Mouse (Mus musculus): ENCODE measurements around the gene Rbm20.
A peak's percentile ranks its signal among the peaks of the same experiment; 100 is the strongest.

Gene Rbm20

DNA sequence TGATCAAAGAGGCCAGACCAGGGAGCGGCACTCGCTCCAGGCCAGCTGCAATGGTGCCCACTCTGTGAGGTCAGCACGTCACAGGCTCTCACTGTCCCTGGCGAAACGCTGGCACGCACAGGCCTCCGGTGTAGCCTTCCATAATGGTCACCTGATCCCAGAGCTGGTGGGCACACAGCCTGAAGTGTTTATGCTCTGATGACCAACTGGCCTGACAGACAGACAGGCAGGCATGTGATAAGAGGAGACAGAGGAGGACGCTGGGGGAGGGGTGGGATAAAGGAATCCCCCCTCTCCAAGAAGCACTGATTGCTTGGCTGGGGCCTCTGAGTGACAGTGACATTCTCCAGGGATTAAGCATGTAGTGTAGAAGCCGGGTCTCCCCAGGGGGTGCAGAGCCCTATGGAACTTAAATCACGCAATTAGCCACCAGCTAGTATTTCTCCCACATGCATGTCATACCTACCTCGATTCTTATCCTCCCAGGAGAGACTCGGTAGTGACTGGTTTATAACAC lies 6.4 kb upstream of the Rbm20 start:
- DNase-seq (ENCODE audit: inconsistent ontology term) = peak; percentile 27

DNA sequence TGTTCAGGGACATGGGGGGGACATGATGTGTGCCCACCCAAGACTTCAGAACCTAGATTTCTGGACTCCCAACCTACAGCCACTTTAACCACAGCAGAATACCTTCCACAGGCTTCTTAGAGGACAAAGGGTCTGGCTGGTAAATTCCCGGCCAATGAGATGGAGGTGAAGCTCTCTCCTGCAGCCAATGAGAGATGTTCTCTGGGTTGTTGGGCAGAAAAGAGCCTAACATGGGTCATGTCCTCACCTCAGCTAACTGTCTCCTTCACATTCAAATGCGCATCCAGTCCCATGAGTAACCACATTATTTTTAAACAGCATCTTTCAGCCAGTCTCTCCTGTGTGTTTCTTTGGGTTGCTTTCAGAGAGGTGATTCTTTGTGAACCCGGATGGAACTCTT lies 5.7 kb upstream of the Rbm20 start:
- DNase-seq (ENCODE audit: inconsistent ontology term) = peak; percentile 25

DNA sequence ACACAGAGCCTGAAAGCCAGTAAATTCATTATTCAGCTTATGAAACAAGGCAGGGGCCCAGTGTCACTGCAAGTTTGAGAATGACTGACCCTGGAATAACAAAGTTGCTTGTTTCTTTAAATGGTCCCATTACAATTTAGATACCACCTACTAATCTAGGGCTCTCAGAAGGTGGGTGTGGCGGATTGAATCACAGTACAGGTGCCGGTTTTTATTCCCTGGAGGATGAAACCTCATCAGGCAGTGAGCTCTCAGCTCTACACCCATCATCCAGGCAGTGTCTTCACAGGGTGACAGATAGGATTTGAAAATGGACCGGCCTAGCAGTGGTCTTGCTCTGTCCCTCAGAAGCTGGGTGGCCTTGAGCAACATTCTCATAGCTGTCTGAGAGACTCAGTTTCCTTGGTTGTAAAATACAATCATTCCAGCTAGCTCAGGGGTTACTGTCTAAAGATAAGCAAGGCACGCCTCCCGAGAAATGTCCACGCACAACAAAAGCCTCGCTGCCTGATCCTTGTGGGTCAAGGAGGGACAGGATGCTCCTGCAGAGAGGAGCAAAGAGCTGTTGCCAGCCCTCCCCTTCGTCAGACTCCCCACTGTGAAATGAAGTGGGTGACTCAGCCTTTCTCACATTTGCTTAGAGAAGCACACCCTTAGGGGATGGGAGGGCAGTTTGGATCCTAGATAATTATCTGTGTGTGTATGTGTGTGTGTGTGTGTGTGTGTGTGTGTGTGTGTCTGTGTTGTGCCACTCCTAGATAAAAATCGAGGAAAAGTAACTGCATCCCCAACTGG lies 2.8 kb upstream of the Rbm20 start:
- DNase-seq (ENCODE audit: inconsistent ontology term) = peak; percentile 63

DNA sequence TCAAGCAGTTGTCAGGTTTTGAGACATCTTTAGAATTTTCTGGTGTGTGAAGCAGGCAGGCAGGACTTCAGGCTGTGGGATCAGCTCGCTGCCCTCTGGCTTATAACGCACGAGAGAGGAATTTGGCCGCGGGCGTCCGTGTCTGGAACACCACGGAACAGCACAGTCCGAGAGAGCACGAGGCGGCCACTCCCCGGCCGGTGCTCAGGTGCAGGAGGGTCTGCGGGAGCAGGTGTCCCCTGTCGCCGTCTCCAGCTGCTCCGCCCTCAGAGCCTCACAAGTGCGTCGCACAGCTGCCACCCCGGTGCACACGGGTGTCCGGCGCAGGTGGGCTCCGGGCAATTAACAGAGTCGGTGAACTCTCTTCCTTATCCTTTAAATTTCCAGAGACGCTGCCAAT lies 878 bp upstream of the Rbm20 start:
- peak; percentile 45 for DNase-seq (ENCODE audit: inconsistent ontology term)

DNA sequence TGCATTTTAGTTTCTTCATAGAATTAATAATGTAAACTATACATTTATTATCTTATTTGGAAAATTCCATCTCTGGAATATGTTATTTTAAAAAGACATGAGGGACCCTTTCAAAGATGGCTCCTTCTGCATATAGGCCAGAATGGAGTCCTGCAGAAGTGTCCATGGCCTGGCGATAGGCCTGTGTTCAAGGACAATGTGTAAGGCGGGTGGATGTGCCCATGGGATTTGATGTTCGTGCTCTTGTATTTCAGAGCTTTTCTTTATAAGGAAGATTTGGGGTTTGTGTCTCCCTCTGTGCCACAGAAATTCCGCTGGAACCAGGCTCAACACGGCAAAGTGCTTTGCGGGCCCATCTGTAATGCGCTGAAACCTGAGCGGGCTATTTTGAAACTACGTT lies 2.1 kb downstream of the Rbm20 start:
- no peak for DNase-seq (ENCODE audit: inconsistent ontology term)

DNA sequence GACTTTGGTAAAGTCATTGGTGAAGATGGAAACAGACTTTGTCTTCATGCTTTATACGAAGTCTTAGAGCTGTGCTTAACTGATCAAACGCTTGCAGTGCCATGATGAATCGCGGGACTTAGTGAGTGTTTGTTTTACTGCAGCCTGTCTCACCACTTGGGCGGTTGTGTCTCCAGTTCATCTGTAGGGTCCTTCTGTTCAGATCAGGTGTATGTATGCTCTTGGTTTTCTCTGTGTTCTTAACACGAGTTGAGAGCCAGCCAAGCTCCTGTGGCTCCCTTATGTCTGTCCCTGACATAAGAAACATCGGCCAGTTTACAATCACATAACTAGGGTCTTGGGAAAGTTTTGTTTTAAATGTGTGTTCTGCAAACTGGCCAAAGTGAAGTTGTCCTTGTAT lies 2.9 kb downstream of the Rbm20 start:
- DNase-seq (ENCODE audit: inconsistent ontology term) = no peak

DNA sequence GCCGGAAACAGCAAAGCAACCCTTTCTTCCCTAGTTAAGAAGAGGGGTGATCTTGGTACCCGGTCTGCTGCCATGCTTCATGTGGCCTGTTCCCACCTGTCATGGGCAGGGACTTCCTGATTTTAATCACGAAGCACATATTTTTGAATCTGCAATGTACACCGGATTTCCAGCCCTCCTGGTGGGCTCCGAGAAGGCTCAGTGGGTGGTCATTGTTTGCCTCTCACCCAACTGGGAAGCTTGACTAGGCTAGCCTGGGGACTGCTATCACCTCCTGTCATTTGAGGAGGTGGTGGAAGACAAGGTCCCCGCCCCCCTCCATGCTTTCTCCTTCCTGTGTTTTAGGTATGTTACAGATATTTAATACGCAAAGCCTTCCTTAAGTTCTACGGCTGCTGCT lies 5.3 kb downstream of the Rbm20 start:
- no peak for DNase-seq (ENCODE audit: inconsistent ontology term)

DNA sequence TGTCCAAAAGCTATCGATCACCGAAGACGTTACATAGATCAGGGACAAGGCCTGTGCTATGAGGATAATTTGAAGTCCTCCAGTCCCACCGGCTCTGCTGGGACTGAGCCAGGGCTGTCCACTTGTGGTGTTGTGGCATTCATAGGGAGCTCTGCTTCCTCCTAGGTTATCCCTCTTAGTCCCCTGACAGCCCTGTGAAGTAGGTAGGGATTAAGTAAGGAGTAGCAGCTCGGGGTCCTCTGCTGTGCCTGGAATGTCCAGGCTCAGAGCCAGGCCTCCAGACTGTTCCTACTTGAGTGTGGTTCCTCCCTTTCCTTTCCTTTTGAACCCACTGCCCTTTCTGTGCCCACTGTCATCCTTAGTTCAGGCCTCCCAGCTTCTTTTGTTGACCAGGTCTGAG lies 10.5 kb downstream of the Rbm20 start:
- DNase-seq (ENCODE audit: inconsistent ontology term) = no peak

DNA sequence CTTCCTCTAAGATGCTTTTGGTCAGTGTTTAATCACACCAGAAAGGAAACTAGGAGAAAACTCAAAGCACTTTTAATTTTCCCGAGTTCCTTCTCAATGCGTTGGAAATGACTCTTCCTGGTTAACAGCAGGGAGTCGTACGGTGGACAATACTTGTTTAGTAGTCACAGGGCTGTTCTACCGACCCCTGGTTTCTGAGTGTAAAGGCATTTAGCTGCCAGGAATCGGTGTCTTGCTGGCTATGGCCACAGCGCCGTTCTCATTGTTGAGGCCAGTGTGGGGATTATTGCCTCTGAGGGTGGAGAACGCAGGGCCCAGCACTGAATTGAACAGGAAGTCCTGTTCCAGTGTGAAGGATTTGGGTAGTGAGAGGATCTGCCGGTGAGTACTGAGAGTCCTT lies 13.7 kb downstream of the Rbm20 start:
- DNase-seq (ENCODE audit: inconsistent ontology term) = no peak

DNA sequence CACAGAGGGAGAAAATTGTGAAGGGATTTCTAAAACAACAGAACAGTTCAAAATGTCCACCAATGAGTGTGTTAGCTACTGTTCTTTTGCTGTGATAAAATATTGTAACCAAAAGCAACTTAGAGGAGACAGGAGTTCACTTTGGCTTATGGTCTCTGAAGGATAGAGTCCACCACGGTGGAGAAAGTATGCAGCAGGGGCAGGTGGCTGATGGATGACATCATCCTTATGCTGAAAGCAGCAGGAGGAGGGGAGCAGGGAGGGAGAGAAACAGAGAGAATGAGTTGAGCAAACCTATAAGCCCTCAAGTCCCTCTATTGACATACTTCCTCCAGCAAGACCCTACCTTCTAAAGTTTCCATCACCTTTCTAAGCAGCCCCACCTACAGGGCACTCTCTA lies 16.9 kb downstream of the Rbm20 start:
- no peak for DNase-seq (ENCODE audit: inconsistent ontology term)

DNA sequence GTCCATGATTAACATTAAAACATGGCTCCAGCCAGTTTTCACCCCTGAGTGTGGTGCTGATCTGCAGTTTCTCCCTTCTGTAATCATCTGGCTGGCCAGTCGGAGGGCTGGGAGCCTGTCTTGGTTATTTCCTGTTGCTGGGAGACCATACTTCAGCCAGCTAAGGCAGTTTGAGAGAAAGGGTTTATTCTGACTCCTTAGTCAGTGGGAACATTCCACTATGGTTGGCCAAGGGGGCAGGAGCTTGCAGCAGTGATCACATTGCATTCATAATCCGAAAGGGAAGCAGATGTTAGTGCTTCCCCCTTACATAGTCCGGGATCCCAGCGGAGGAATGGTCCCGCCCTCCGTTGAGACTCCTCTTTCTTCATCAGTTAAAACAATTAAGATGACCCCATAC lies 19.0 kb downstream of the Rbm20 start:
- DNase-seq (ENCODE audit: inconsistent ontology term) = no peak

DNA sequence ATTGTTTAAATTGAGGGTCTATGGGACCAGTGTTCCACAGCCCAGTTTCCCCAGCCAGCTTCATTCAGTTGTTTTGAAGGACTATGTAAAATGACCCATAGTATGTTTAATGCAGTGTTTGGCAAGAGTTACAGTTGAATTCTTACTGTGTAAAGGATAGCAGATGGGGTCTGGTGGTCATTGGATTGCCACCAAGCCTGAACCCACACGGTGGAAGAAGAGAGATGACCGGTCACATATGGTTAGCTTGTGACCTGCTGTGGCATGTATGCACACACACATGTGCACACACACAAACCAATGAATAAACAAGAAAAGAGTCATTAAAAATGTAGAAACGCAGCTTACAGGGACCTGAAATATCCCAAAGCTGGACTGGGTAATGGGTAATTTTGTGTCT lies 19.5 kb downstream of the Rbm20 start:
- no peak for DNase-seq (ENCODE audit: inconsistent ontology term)

DNA sequence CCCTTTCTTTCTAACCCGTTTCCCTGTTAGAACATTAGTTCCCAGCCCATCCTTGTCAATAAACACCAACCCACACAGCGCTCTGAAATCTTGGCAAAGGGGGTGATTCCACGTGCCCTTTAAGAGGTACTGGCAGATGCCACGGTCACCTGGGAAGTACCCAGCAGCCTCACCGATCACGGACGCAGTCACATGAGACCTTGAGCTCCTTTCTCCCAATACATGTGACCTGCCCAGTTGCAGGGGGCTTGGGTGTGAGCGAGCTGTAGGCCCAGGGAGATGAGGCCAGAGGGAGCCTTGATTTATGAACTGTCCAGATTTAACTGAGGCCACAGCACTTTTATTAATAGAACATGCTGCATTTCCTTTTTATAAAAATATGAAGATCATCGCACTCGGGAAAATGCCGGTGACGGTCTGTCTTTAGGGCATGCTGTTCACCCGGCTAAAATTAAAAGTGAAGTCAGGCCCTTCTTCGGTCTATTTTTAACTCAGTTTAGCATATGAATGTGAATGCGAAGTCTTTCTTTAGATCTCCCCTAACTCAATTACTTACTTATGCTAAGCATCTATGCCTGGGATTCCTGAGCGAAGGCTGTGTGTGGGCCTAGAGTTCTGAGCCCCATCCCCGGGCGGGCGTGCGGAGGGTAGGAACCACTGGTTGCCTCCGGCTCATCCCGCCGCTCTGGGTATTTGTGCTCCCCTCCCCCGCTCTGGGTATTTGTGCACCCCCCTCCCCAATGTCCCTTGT lies 20.4 kb downstream of the Rbm20 start:
- DNase-seq (ENCODE audit: inconsistent ontology term) = no peak

DNA sequence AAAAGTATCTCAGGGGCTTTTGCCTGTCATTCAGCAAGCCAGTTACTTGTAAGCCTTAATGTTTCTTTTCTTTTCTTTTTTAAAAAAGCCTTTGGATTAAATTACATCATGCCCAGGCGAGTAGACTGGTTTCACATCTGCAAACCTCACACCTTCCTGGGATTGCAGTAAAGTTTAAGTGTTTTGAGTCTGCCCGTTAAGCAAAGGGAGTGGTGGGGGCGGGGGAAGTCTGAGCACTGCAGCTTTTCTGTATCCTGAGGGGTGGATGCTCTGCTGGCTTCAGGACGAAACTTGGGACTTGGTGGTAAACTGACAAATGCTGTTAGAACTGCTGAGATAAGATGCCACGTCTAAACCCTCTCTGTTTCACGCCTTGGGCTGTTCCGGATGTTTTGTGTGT lies 22.6 kb downstream of the Rbm20 start:
- no peak for DNase-seq (ENCODE audit: inconsistent ontology term)

DNA sequence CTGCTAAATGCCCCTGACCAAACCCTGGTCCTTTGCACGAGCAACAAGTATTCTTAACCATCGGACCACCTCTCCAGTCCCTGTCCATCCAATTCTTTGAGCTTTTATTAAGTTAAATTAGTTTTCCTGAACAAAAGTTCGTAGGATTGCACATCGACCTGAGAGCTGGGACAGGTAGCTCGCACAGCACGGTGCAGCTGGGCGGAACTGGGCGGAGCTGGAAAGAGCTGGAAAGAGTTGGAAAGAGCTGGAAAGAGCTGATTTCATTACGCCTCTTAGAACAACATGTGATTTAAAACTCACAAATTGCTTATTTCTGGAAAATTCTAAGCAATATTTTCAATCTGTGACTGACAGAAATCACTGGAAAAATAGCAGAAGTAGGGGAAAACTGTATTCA lies 24.3 kb downstream of the Rbm20 start:
- no peak for DNase-seq (ENCODE audit: inconsistent ontology term)

DNA sequence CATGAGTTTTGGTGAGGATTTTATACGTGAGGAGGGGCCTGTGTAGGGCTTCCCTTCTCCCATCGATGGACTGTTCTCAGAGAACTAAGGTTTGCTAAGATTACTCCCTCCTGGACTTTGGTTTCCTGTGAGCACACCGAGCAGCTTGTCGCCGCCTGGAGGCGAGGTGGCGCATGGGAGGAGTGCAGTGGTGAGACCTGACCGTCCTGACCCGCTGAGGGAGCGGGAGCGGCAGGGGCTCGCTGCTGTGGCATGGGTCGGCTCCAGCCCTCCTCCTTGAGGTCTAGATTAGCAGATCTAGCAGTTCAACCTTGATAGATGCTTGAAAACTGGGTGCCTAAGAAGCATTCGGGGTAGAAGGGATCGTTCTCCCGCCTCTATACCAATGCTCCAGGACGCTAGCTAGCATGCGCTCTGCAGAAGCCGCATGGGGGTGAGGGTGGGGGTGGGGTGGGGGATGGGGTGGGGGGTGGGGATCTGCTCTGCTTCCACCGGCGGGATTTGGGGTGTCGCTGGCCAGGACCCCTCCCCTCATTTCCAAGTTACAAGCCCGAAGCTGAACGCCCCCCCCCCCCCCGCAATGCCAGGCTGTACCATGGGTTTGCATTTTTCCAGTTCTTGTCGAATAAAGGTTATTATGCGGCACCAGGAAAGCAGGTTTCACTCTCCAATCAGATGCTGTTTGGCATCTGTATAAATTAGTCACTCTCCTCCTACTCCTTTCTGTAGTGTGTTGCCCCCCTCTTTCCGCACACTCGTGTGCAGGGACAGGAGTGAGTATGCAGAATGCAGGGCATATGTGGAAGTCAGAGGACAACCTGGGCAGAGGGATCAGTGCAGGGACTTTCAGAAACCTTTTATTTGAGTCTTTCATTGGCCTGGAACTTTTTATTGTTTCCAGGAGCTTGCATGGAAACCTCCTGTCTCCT lies 28.1 kb downstream of the Rbm20 start:
- peak; percentile 62 for DNase-seq (ENCODE audit: inconsistent ontology term)

DNA sequence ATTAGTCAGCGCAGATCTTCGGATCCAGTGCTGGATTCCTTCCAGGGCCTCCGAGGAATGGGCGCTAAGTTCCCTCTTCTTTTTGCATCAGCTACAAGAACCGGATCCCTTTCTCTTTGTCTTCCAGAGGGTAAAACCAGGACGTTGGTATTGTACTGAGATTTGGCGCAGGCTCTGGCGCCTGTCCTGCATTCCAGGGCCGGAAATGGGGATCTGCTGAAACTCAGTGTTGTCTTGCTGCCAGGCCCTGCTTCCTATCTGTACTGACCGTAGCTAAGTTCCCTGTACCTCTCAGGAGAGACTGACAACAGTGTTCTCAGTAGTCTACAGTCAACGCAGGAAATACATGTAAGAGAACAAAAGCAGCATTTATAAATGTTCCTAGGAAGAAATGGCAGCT lies 31.3 kb downstream of the Rbm20 start:
- peak; percentile 74 for DNase-seq (ENCODE audit: inconsistent ontology term)

DNA sequence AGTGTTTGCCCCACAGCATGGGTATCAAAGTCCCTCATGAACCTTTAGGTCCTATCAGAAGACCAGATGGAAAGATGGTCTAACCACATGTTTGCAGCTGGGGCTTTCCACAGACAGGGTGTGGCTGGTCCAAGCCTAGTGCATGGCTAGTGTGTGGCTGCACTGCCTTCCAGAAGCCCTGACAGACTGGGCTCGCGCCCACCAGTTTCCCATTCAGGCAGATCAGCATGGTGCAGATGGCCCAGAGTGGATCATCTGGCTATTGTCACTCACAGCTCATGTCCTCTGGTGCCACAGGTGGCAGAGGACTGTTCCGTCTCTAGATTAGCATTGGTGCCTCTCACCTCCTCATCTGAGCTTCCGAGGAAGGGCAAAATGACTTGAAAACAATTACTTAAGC lies 33.8 kb downstream of the Rbm20 start:
- DNase-seq (ENCODE audit: inconsistent ontology term) = no peak

DNA sequence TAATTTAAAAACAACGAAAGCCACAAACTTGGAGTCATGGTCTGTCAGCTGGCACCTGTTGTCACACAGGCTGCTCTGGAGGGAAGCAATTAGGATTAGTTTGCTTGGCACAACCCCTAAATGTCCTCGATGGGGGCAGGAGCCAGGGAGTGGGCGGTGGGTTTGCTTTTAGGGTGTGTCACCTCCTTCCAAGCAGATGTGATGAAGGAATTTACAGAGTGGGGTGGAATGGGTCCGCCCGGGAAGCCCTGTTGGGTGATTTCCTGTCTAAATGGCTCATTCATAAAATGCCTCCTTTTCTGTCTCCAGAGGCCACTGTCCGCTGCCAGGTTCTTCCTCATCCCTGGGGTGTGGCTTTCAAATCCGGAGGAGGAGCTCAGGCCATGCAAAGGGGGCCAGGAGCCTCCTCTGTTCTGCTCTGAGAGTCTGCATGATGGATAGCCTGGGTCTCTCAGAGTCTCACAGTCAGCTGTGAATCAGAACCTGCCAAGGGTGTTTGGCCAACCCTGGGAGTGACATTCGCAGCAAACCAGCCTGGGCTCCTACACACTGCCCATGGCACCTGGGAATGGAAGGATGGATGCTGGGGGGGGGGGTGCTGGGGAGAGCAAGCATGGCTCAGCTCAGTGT lies 34.3 kb downstream of the Rbm20 start:
- DNase-seq (ENCODE audit: inconsistent ontology term) = peak; percentile 63

DNA sequence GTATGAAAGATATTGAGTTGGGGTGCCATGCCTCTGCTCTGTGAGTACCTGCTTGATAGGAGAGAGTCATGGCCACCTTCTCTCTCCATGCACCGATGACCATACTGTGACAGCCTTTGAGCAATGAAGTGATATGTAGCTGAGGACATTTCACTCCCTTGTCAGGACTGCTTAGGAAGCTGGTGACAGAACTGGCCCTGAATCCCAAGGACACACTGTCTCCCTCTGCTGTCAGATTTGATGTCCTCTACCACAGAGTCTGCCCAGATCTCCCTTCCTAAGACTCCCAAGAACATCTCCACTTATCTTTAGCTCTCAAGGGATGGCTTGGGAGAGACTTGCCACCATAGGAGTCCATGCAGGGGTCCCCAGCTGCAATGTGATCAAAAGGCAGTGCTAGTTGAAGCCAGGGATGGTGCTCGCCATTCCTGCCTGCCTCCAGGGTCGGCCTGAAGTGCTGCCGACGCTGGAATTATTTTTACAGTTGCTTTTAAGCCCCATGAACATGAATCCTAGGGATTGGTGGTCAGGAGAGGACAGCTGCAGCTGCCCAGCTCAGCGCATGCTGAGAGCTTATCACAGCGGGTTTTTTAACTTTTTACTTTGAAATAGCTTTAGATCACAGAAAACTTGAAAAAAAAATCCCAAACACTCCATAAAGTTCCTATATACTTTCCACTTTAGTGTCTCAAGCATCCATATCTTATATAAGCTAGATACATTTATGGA lies 35.4 kb downstream of the Rbm20 start:
- DNase-seq (ENCODE audit: inconsistent ontology term) = no peak

DNA sequence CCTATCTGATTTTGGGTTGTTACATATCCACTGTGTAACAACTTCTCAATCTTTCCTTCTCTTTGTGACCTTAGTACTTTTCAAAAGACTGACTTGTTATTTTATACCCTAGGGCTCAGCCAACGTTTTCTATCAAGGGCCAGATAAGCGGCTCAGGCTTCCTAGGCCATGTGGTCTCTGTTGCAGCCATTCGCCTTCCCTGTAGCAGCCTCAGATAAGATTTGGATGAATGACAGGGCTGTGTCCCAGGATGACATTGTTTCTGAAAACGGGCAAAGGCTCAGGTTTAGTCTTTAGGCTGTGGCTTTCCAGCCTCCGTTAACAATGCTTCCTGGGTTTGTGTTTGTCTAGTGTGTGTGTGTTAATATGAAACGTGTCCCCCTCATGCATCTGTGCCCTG lies 36.3 kb downstream of the Rbm20 start:
- DNase-seq (ENCODE audit: inconsistent ontology term) = no peak
